Mouse (Mus musculus): ENCODE measurements around the gene Ndnf. TPM values are rescaled to one million over a fixed set of nuclear protein-coding genes. Genes with fewer than 3 reads are reported as not detected.

The Ndnf gene
- polyA plus RNA-seq (2015; fragmentation: Nextera tagmentation; extraction: Ambion mirVana): 3.9 and 7.3 TPM in 2 replicates

GRCm38 (mm10) chr6:65671451-65671850 is at the start of gene Ndnf:
Gene Ndnf (plus strand): TSS chr6:65671590.
- H3K36me3 ChIP-seq (ENCODE audit: control insufficient read depth, insufficient read depth): no peaks in the 10 kb centered on the region
- peaks cover 20% of the 10 kb centered on the region for H3K4me1 ChIP-seq (replicated peaks; ENCODE audit: control insufficient read depth, insufficient read depth, low read length)
- peak within 1 kb of the TSS; percentile 63 for H3K4me3 ChIP-seq (replicated peaks; ENCODE audit: low read length)
- H3K4me2 ChIP-seq (ENCODE audit: low read length): peak within 1 kb of the TSS; percentile 98
- no peak within 1 kb of the TSS for H3K27ac ChIP-seq (ENCODE audit: low read length)
- peak; percentile 91 for ATAC-seq
- no peaks in the 10 kb centered on the region; the same call in none of the 2 replicates for H3K27me3 ChIP-seq (replicated peaks; ENCODE audit: control insufficient read depth, insufficient read depth, low read length)
- peak within 1 kb of the TSS; percentile 64 for H3K9ac ChIP-seq (replicated peaks; ENCODE audit: low read depth, low read length)
- H3K9me3 ChIP-seq (ENCODE audit: control insufficient read depth, low read length): no peaks in the 10 kb centered on the region
- WGBS: under 1% methylated on average over 37 of the region's 45 CpGs

GRCm38 (mm10) chr6:65623016-65623715 is 48.2 kb upstream of the Ndnf start:
- WGBS: 55% methylated on average over 3 of the region's 3 CpGs

GRCm38 (mm10) chr6:65630578-65630977 is 40.8 kb upstream of the Ndnf start:
- Histone ChIP-seq H3K4me1 (replicated peaks; ENCODE audit: control insufficient read depth, insufficient read depth, low read length) (no peaks in the 10 kb centered on the region), H3K4me3 (replicated peaks; ENCODE audit: low read length) (no peak overlapping the region), H3K4me2 (ENCODE audit: low read length) (no peak overlapping the region), H3K9ac (replicated peaks; ENCODE audit: low read depth, low read length) (no peak overlapping the region), H3K27me3 (replicated peaks; ENCODE audit: control insufficient read depth, insufficient read depth, low read length) (no peaks in the 10 kb centered on the region), H3K27ac (ENCODE audit: low read length) (no peak overlapping the region), H3K9me3 (ENCODE audit: control insufficient read depth, low read length) (no peaks in the 10 kb centered on the region), H3K36me3 (ENCODE audit: control insufficient read depth, insufficient read depth) (no peaks in the 10 kb centered on the region)
- ATAC-seq: no peak
- 97% methylated on average over 2 of the region's 2 CpGs for WGBS

More at GRCm38 (mm10) chr6:65623016-65623715, 48.2 kb upstream of the Ndnf start:
- H3K4me1 ChIP-seq (replicated peaks; ENCODE audit: control insufficient read depth, insufficient read depth, low read length): no peaks in the 10 kb centered on the region
- no peak overlapping the region for H3K9ac ChIP-seq (replicated peaks; ENCODE audit: low read depth, low read length)
- ATAC-seq: no peak
- H3K4me3 ChIP-seq (replicated peaks; ENCODE audit: low read length): no peak overlapping the region
- no peaks in the 10 kb centered on the region for H3K9me3 ChIP-seq (ENCODE audit: control insufficient read depth, low read length)
- H3K4me2 ChIP-seq (ENCODE audit: low read length): no peak overlapping the region
- H3K36me3 ChIP-seq (ENCODE audit: control insufficient read depth, insufficient read depth): no peaks in the 10 kb centered on the region
- H3K27me3 ChIP-seq (replicated peaks; ENCODE audit: control insufficient read depth, insufficient read depth, low read length): no peaks in the 10 kb centered on the region
- no peak overlapping the region for H3K27ac ChIP-seq (ENCODE audit: low read length)

GRCm38 (mm10) chr6:65632184-65632583 is 39.2 kb upstream of the Ndnf start:
- no peak overlapping the region for H3K4me2 ChIP-seq (ENCODE audit: low read length)
- no peak overlapping the region for H3K27ac ChIP-seq (ENCODE audit: low read length)
- H3K9me3 ChIP-seq (ENCODE audit: control insufficient read depth, low read length): no peaks in the 10 kb centered on the region
- WGBS: 89% methylated on average over 5 of the region's 5 CpGs
- no peak for ATAC-seq
- H3K27me3 ChIP-seq (replicated peaks; ENCODE audit: control insufficient read depth, insufficient read depth, low read length): no peaks in the 10 kb centered on the region
- H3K4me1 ChIP-seq (replicated peaks; ENCODE audit: control insufficient read depth, insufficient read depth, low read length): no peaks in the 10 kb centered on the region
- no peak overlapping the region for H3K4me3 ChIP-seq (replicated peaks; ENCODE audit: low read length)
- no peaks in the 10 kb centered on the region for H3K36me3 ChIP-seq (ENCODE audit: control insufficient read depth, insufficient read depth)
- no peak overlapping the region for H3K9ac ChIP-seq (replicated peaks; ENCODE audit: low read depth, low read length)

GRCm38 (mm10) chr6:65642431-65642830 is 29.0 kb upstream of the Ndnf start:
- no peak for ATAC-seq
- H3K36me3 ChIP-seq (ENCODE audit: control insufficient read depth, insufficient read depth): no peaks in the 10 kb centered on the region
- H3K4me2 ChIP-seq (ENCODE audit: low read length): no peak overlapping the region

GRCm38 (mm10) chr6:65644110-65644509 is 27.3 kb upstream of the Ndnf start:
- ATAC-seq: no peak
- WGBS: 10% methylated on average over 4 of the region's 4 CpGs
- Histone ChIP-seq H3K9me3 (ENCODE audit: control insufficient read depth, low read length) (peaks cover under 1% of the 10 kb centered on the region; the same call in 1 of the 2 replicates), H3K9ac (replicated peaks; ENCODE audit: low read depth, low read length) (no peak overlapping the region), H3K4me3 (replicated peaks; ENCODE audit: low read length) (no peak overlapping the region), H3K27me3 (replicated peaks; ENCODE audit: control insufficient read depth, insufficient read depth, low read length) (no peaks in the 10 kb centered on the region), H3K27ac (ENCODE audit: low read length) (no peak overlapping the region), H3K4me2 (ENCODE audit: low read length) (no peak overlapping the region), H3K36me3 (ENCODE audit: control insufficient read depth, insufficient read depth) (no peaks in the 10 kb centered on the region), H3K4me1 (replicated peaks; ENCODE audit: control insufficient read depth, insufficient read depth, low read length) (no peaks in the 10 kb centered on the region)

More at GRCm38 (mm10) chr6:65642431-65642830, 29.0 kb upstream of the Ndnf start:
- Histone ChIP-seq H3K9me3 (ENCODE audit: control insufficient read depth, low read length) (peaks cover 3% of the 10 kb centered on the region; the same call in 1 of the 2 replicates), H3K4me3 (replicated peaks; ENCODE audit: low read length) (no peak overlapping the region), H3K27me3 (replicated peaks; ENCODE audit: control insufficient read depth, insufficient read depth, low read length) (no peaks in the 10 kb centered on the region), H3K9ac (replicated peaks; ENCODE audit: low read depth, low read length) (no peak overlapping the region), H3K4me1 (replicated peaks; ENCODE audit: control insufficient read depth, insufficient read depth, low read length) (no peaks in the 10 kb centered on the region), H3K27ac (ENCODE audit: low read length) (no peak overlapping the region)

- Histone ChIP-seq H3K9ac (replicated peaks; ENCODE audit: low read depth, low read length) (no peak overlapping the region), H3K36me3 (ENCODE audit: control insufficient read depth, insufficient read depth) (no peaks in the 10 kb centered on the region), H3K4me3 (replicated peaks; ENCODE audit: low read length) (no peak overlapping the region), H3K27ac (ENCODE audit: low read length) (no peak overlapping the region), H3K27me3 (replicated peaks; ENCODE audit: control insufficient read depth, insufficient read depth, low read length) (no peaks in the 10 kb centered on the region), H3K4me1 (replicated peaks; ENCODE audit: control insufficient read depth, insufficient read depth, low read length) (no peaks in the 10 kb centered on the region), H3K4me2 (ENCODE audit: low read length) (no peak overlapping the region), H3K9me3 (ENCODE audit: control insufficient read depth, low read length) (no peaks in the 10 kb centered on the region)
- WGBS: 77% methylated on average over 3 of the region's 3 CpGs
- no peak for ATAC-seq
Measured at GRCm38 (mm10) chr6:65646408-65646807, 25.0 kb upstream of the Ndnf start.

- WGBS: 87% methylated on average over 6 of the region's 6 CpGs
- ATAC-seq: no peak
- H3K36me3 ChIP-seq (ENCODE audit: control insufficient read depth, insufficient read depth): no peaks in the 10 kb centered on the region
- no peak overlapping the region for H3K27ac ChIP-seq (ENCODE audit: low read length)
- H3K27me3 ChIP-seq (replicated peaks; ENCODE audit: control insufficient read depth, insufficient read depth, low read length): no peaks in the 10 kb centered on the region
- no peak overlapping the region for H3K4me3 ChIP-seq (replicated peaks; ENCODE audit: low read length)
- no peaks in the 10 kb centered on the region for H3K9me3 ChIP-seq (ENCODE audit: control insufficient read depth, low read length)
- no peak overlapping the region for H3K9ac ChIP-seq (replicated peaks; ENCODE audit: low read depth, low read length)
- no peak overlapping the region for H3K4me2 ChIP-seq (ENCODE audit: low read length)
- no peaks in the 10 kb centered on the region for H3K4me1 ChIP-seq (replicated peaks; ENCODE audit: control insufficient read depth, insufficient read depth, low read length)
Measured at GRCm38 (mm10) chr6:65647731-65648130, 23.7 kb upstream of the Ndnf start.

- H3K9me3 ChIP-seq (ENCODE audit: control insufficient read depth, low read length): no peaks in the 10 kb centered on the region
- no peaks in the 10 kb centered on the region for H3K27me3 ChIP-seq (replicated peaks; ENCODE audit: control insufficient read depth, insufficient read depth, low read length)
- no peak overlapping the region for H3K4me2 ChIP-seq (ENCODE audit: low read length)
- H3K4me3 ChIP-seq (replicated peaks; ENCODE audit: low read length): no peak overlapping the region
- no peaks in the 10 kb centered on the region for H3K36me3 ChIP-seq (ENCODE audit: control insufficient read depth, insufficient read depth)
- no peaks in the 10 kb centered on the region for H3K4me1 ChIP-seq (replicated peaks; ENCODE audit: control insufficient read depth, insufficient read depth, low read length)
- no peak for ATAC-seq
- 24% methylated on average over 4 of the region's 4 CpGs for WGBS
- H3K9ac ChIP-seq (replicated peaks; ENCODE audit: low read depth, low read length): no peak overlapping the region
- H3K27ac ChIP-seq (ENCODE audit: low read length): no peak overlapping the region
Measured at GRCm38 (mm10) chr6:65651376-65651775, 20.0 kb upstream of the Ndnf start.

Data from forebrain, embryonic 16.5 days (tissue).